Mouse (Mus musculus): ENCODE results near the gene Olfr152. TPM values are rescaled to one million over a fixed set of nuclear protein-coding genes. Genes with fewer than 3 reads are reported as not detected.

Gene Olfr152
- total RNA-seq, 1 experiment = not detected

DNA sequence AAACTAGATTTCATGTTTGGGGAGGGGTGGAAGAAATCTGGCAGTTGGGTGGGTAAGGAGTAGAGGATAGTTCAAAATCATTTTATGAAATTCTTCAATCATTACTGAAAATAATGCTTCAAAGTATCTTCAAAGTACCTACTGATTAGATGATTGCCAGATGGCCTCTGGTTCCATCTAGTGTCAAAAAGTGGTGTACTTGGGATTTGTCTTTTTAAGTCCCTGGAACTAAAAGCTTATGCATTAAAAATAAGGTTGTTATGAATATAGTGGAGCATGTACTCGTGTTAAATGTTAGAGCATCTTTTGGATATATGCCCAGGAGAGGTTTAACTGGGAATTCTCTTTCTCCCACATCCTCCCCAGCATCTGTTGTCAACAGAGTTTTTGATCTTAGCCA lies 3.1 kb upstream of the Olfr152 start:
- Histone ChIP-seq H3K9me3 (ENCODE audit: control insufficient read depth, insufficient read depth, low read depth, low read length) (no peaks in the 10 kb centered on the region), H3K9ac (ENCODE audit: insufficient read depth, low read depth, low read length, poor library complexity, severe bottlenecking) (no peak overlapping the region), H3K36me3 (ENCODE audit: control insufficient read depth, insufficient read depth, low read length, poor library complexity, severe bottlenecking) (no peaks in the 10 kb centered on the region), H3K4me1 (ENCODE audit: control insufficient read depth in 2 of 2, insufficient read depth in 2 of 2, low read length in 2 of 2, poor library complexity in 1 of 2) (no peaks in the 10 kb centered on the region), H3K27ac (ENCODE audit: insufficient read depth, low read depth, low read length, poor library complexity, severe bottlenecking) (no peak overlapping the region), H3K4me3 (ENCODE audit: insufficient read depth in 1 of 2, low read depth in 1 of 2, low read length in 2 of 2, poor library complexity in 1 of 2, severe bottlenecking in 1 of 2) (no peak overlapping the region)
- DNase-seq (ENCODE audit: low read depth, low spot score) = no peak
- TF ChIP-seq ZC3H11A (IDR thresholded peaks at IDR 0.05; ENCODE audit: borderline replicate concordance, low read depth, low read length) (no peak), HCFC1 (IDR thresholded peaks at IDR 0.05; ENCODE audit: borderline replicate concordance, insufficient read depth, low read length) (no peak), CHD2 (IDR thresholded peaks at IDR 0.05; ENCODE audit: low read depth, low read length) (no peak), ZNF384 (IDR thresholded peaks at IDR 0.05; ENCODE audit: low read depth, low read length) (no peak), MAFK (IDR thresholded peaks at IDR 0.05; ENCODE audit: insufficient read depth, low read depth, low read length) (no peak)
- in situ Hi-C loops (cut with MboI; ENCODE audit: low sequenced_read_pairs in 2 of 2, unreplicated experiment in 2 of 2) = no loop called here

DNA sequence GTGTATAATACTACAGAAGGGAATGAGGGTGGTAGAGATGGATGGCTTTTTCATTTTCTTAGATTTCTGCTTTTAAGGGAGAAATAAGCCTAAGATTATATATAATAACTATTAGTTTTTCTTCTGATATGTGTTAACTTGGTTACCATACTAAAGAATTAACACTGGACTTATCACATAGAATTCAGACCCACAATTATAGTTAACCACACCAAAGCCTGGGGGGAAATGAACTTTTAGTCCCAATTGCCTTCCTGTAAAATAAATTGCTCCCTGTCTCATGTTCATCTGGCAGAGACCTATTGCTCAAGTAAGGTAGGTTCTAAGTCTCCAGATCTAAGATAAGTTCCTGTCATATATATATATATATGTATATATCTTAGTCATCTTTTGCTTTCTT lies 21.0 kb downstream of the Olfr152 start, which contains the start of gene Olfr1143:
TSS of gene Olfr1143 (plus strand) at position 301 of the 400 bp plus-strand sequence.
- H3K9ac ChIP-seq (ENCODE audit: insufficient read depth, low read depth, low read length, poor library complexity, severe bottlenecking) = no peak within 1 kb of the TSS
- in situ Hi-C loops (cut with MboI; ENCODE audit: low sequenced_read_pairs in 2 of 2, unreplicated experiment in 2 of 2) = no loop called here

DNA sequence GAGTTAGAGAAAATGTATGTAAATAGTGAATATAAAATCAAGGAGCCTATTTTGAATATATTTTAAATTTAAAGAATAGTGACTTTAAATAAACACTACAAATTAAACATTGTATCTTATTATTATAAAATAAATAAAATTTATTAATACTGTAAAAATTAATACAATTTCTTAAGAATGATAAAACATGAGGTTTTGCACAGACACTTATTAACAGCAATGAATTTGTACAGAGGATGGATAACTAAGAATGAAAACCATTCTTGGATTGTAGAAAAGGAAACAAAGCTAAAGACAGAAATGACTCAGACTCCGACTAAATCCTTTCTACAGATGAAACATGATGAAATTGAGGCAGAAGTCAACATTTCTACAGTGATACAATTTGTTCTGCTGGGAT lies 30.2 kb downstream of the Olfr152 start, which contains the start of gene Olfr1145:
TSS of gene Olfr1145 (plus strand) at position 301 of the 400 bp plus-strand sequence.
- H3K9ac ChIP-seq (ENCODE audit: insufficient read depth, low read depth, low read length, poor library complexity, severe bottlenecking) = no peak within 1 kb of the TSS
- TF ChIP-seq ZC3H11A (IDR thresholded peaks at IDR 0.05; ENCODE audit: borderline replicate concordance, low read depth, low read length) (no peak), ZNF384 (IDR thresholded peaks at IDR 0.05; ENCODE audit: low read depth, low read length) (no peak), MAFK (IDR thresholded peaks at IDR 0.05; ENCODE audit: insufficient read depth, low read depth, low read length) (no peak)
- H3K27ac ChIP-seq (ENCODE audit: insufficient read depth, low read depth, low read length, poor library complexity, severe bottlenecking) = no peak within 1 kb of the TSS
- H3K36me3 ChIP-seq (ENCODE audit: control insufficient read depth, insufficient read depth, low read length, poor library complexity, severe bottlenecking) = no peaks in the 10 kb centered on the region
- H3K4me3 ChIP-seq (ENCODE audit: insufficient read depth in 1 of 2, low read depth in 1 of 2, low read length in 2 of 2, poor library complexity in 1 of 2, severe bottlenecking in 1 of 2) = no peak within 1 kb of the TSS
- H3K4me1 ChIP-seq (ENCODE audit: control insufficient read depth in 2 of 2, insufficient read depth in 2 of 2, low read length in 2 of 2, poor library complexity in 1 of 2) = no peaks in the 10 kb centered on the region
- in situ Hi-C loops (cut with MboI; ENCODE audit: low sequenced_read_pairs in 2 of 2, unreplicated experiment in 2 of 2) = no loop called here
- no peak for DNase-seq (ENCODE audit: low read depth, low spot score)
- no peaks in the 10 kb centered on the region for H3K9me3 ChIP-seq (ENCODE audit: control insufficient read depth, insufficient read depth, low read depth, low read length)

More for the DNA sequence above, 21.0 kb downstream of the Olfr152 start, which contains the start of gene Olfr1143:
- Histone ChIP-seq H3K27ac (ENCODE audit: insufficient read depth, low read depth, low read length, poor library complexity, severe bottlenecking) (no peak within 1 kb of the TSS), H3K4me3 (ENCODE audit: insufficient read depth in 1 of 2, low read depth in 1 of 2, low read length in 2 of 2, poor library complexity in 1 of 2, severe bottlenecking in 1 of 2) (no peak within 1 kb of the TSS), H3K4me1 (ENCODE audit: control insufficient read depth in 2 of 2, insufficient read depth in 2 of 2, low read length in 2 of 2, poor library complexity in 1 of 2) (no peaks in the 10 kb centered on the region), H3K9me3 (ENCODE audit: control insufficient read depth, insufficient read depth, low read depth, low read length) (no peaks in the 10 kb centered on the region), H3K36me3 (ENCODE audit: control insufficient read depth, insufficient read depth, low read length, poor library complexity, severe bottlenecking) (no peaks in the 10 kb centered on the region)
- no peak for DNase-seq (ENCODE audit: low read depth, low spot score)
- TF ChIP-seq ZC3H11A (IDR thresholded peaks at IDR 0.05; ENCODE audit: borderline replicate concordance, low read depth, low read length) (no peak), MAFK (IDR thresholded peaks at IDR 0.05; ENCODE audit: insufficient read depth, low read depth, low read length) (no peak), ZNF384 (IDR thresholded peaks at IDR 0.05; ENCODE audit: low read depth, low read length) (no peak), CHD2 (IDR thresholded peaks at IDR 0.05; ENCODE audit: low read depth, low read length) (no peak), HCFC1 (IDR thresholded peaks at IDR 0.05; ENCODE audit: borderline replicate concordance, insufficient read depth, low read length) (no peak)

DNA sequence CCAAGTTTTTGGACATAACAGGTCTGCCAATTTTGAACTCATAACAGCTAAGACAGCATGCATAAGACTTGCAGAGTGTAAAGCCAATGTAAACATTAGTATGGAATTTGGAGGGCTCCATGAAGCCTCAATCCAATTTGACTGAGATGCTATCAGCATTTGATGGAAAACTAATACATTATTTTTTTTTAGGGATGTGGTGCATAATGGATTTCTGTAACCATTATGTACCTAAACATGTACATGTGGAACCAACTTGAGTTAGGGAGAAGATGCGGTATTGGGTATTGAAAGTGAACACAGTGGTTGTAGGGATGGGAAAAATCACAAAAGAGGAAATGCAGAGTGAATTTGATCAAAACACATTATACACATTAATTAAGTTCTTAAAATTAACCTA lies 51.0 kb downstream of the Olfr152 start, which contains the start of gene Olfr1148:
TSS of gene Olfr1148 (plus strand) at position 301 of the 400 bp plus-strand sequence.
- in situ Hi-C loops (cut with MboI; ENCODE audit: low sequenced_read_pairs in 2 of 2, unreplicated experiment in 2 of 2) = no loop called here
- DNase-seq (ENCODE audit: low read depth, low spot score) = no peak
- no peak within 1 kb of the TSS for H3K4me3 ChIP-seq (ENCODE audit: insufficient read depth in 1 of 2, low read depth in 1 of 2, low read length in 2 of 2, poor library complexity in 1 of 2, severe bottlenecking in 1 of 2)
- H3K4me1 ChIP-seq (ENCODE audit: control insufficient read depth in 2 of 2, insufficient read depth in 2 of 2, low read length in 2 of 2, poor library complexity in 1 of 2) = no peaks in the 10 kb centered on the region
- no peak within 1 kb of the TSS for H3K9ac ChIP-seq (ENCODE audit: insufficient read depth, low read depth, low read length, poor library complexity, severe bottlenecking)
- no peaks in the 10 kb centered on the region for H3K36me3 ChIP-seq (ENCODE audit: control insufficient read depth, insufficient read depth, low read length, poor library complexity, severe bottlenecking)
- no peak for TF ChIP-seq MAFK (IDR thresholded peaks at IDR 0.05; ENCODE audit: insufficient read depth, low read depth, low read length)
- TF ChIP-seq ZC3H11A (IDR thresholded peaks at IDR 0.05; ENCODE audit: borderline replicate concordance, low read depth, low read length) = no peak
- no peak for TF ChIP-seq HCFC1 (IDR thresholded peaks at IDR 0.05; ENCODE audit: borderline replicate concordance, insufficient read depth, low read length)
- no peak for TF ChIP-seq CHD2 (IDR thresholded peaks at IDR 0.05; ENCODE audit: low read depth, low read length)
- no peak for TF ChIP-seq ZNF384 (IDR thresholded peaks at IDR 0.05; ENCODE audit: low read depth, low read length)
- no peaks in the 10 kb centered on the region for H3K9me3 ChIP-seq (ENCODE audit: control insufficient read depth, insufficient read depth, low read depth, low read length)
- no peak within 1 kb of the TSS for H3K27ac ChIP-seq (ENCODE audit: insufficient read depth, low read depth, low read length, poor library complexity, severe bottlenecking)

Other genes with a start within 250 kb of the Olfr152 start
- gene Olfr153, start 247.7 kb upstream of the Olfr152 start, total RNA-seq (2012; rRNA removed) = 1.2 and 1.9 TPM in 2 replicates
- not detected in 2 replicates for gene Olfr1128, start 233.9 kb upstream of the Olfr152 start, total RNA-seq (2012; rRNA removed)
- gene Olfr1129, start 205.6 kb upstream of the Olfr152 start, total RNA-seq (2012; rRNA removed) = not detected in 2 replicates
- gene Olfr1130, start 173.3 kb upstream of the Olfr152 start, total RNA-seq (2012; rRNA removed) = not detected in 2 replicates
- not detected in 2 replicates for gene Olfr1131, start 152.4 kb upstream of the Olfr152 start, total RNA-seq (2012; rRNA removed)
- not detected in 2 replicates for gene Olfr1132, start 141.9 kb upstream of the Olfr152 start, total RNA-seq (2012; rRNA removed)
- gene Olfr1133, start 132.1 kb upstream of the Olfr152 start, total RNA-seq (2012; rRNA removed) = not detected in 2 replicates
- gene Olfr1134, start 121.0 kb upstream of the Olfr152 start, total RNA-seq (2012; rRNA removed) = not detected in 2 replicates
- not detected in 2 replicates for gene Olfr1135, start 105.8 kb upstream of the Olfr152 start, total RNA-seq (2012; rRNA removed)
- gene Olfr1136, start 85.5 kb upstream of the Olfr152 start, total RNA-seq (2012; rRNA removed) = not detected in 2 replicates
- not detected in 2 replicates for gene Olfr1137, start 66.3 kb upstream of the Olfr152 start, total RNA-seq (2012; rRNA removed)
- gene Olfr1138, start 39.5 kb upstream of the Olfr152 start, total RNA-seq (2012; rRNA removed) = not detected in 2 replicates
- gene Olfr1140, start 35.7 kb upstream of the Olfr152 start, total RNA-seq (2012; rRNA removed) = not detected in 2 replicates
- gene Olfr1141, start 25.5 kb upstream of the Olfr152 start, total RNA-seq (2012; rRNA removed) = not detected in 2 replicates
- gene Olfr1143, start 21.1 kb downstream of the Olfr152 start, total RNA-seq (2012; rRNA removed) = not detected in 2 replicates
- gene Olfr1145, start 30.3 kb downstream of the Olfr152 start, total RNA-seq (2012; rRNA removed) = not detected in 2 replicates
- not detected in 2 replicates for gene Olfr1148, start 51.0 kb downstream of the Olfr152 start, total RNA-seq (2012; rRNA removed)
- gene Olfr1150-ps1, start 64.5 kb downstream of the Olfr152 start, total RNA-seq (2012; rRNA removed) = not detected in 2 replicates
- gene Olfr1151, start 76.4 kb downstream of the Olfr152 start, total RNA-seq (2012; rRNA removed) = not detected in 2 replicates
- not detected in 2 replicates for gene Olfr1152, start 87.0 kb downstream of the Olfr152 start, total RNA-seq (2012; rRNA removed)
- not detected in 2 replicates for gene Olfr1153, start 115.5 kb downstream of the Olfr152 start, total RNA-seq (2012; rRNA removed)
- gene Olfr1154, start 125.7 kb downstream of the Olfr152 start, total RNA-seq (2012; rRNA removed) = not detected in 2 replicates
- gene Olfr1155, start 165.7 kb downstream of the Olfr152 start, total RNA-seq (2012; rRNA removed) = not detected in 2 replicates
- gene Olfr1156, start 173.6 kb downstream of the Olfr152 start, total RNA-seq (2012; rRNA removed) = not detected in 2 replicates
- not detected in 2 replicates for gene Olfr1157, start 188.8 kb downstream of the Olfr152 start, total RNA-seq (2012; rRNA removed)
- gene Olfr74, start 195.2 kb downstream of the Olfr152 start, total RNA-seq (2012; rRNA removed) = not detected in 2 replicates
- gene Olfr1158, start 210.6 kb downstream of the Olfr152 start, total RNA-seq (2012; rRNA removed) = not detected in 2 replicates
- not detected in 2 replicates for gene Olfr1160, start 228.8 kb downstream of the Olfr152 start, total RNA-seq (2012; rRNA removed)
- gene Olfr1161, start 243.3 kb downstream of the Olfr152 start, total RNA-seq (2012; rRNA removed) = not detected in 2 replicates